Mouse (Mus musculus): ENCODE data around the gene Cds1. TPM values are rescaled to one million over a fixed set of nuclear protein-coding genes. Genes with fewer than 3 reads are reported as not detected.
A peak's percentile ranks its signal among the peaks of the same experiment; 100 is the strongest.

Cds1 gene
- total RNA-seq, 4 experiments from 2014 or later: 4.2 to 8.9 (median 5.6) TPM

- no peak for DNase-seq
Measured at GRCm38 (mm10) chr5:101776528-101776927, 11.6 kb downstream of the Cds1 start.

- no peak for DNase-seq
Measured at GRCm38 (mm10) chr5:101779376-101779863, 14.5 kb downstream of the Cds1 start.

- DNase-seq: no peak
Measured at GRCm38 (mm10) chr5:101780918-101781317, 16.0 kb downstream of the Cds1 start.

GRCm38 (mm10) chr5:101784328-101784727, 19.4 kb downstream of the Cds1 start:
- DNase-seq: no peak

- DNase-seq: no peak
Measured at GRCm38 (mm10) chr5:101784787-101785186, 19.9 kb downstream of the Cds1 start.

GRCm38 (mm10) chr5:101785921-101786614, 21.1 kb downstream of the Cds1 start:
- DNase-seq: no peak

- no peak for DNase-seq
Measured at GRCm38 (mm10) chr5:101789770-101790169, 24.8 kb downstream of the Cds1 start.

GRCm38 (mm10) chr5:101790560-101790959, 25.6 kb downstream of the Cds1 start:
- DNase-seq: no peak

- DNase-seq: no peak
Measured at GRCm38 (mm10) chr5:101792665-101793064, 27.7 kb downstream of the Cds1 start.

GRCm38 (mm10) chr5:101801891-101802290, 37.0 kb downstream of the Cds1 start:
- no peak for DNase-seq

GRCm38 (mm10) chr5:101802358-101803022, 37.6 kb downstream of the Cds1 start:
- no peak for DNase-seq

GRCm38 (mm10) chr5:101811296-101812169, 46.6 kb downstream of the Cds1 start:
- DNase-seq: no peak

GRCm38 (mm10) chr5:101816822-101817221, 51.9 kb downstream of the Cds1 start:
- no peak for DNase-seq

- no peak for DNase-seq
Measured at GRCm38 (mm10) chr5:101819216-101819615, 54.3 kb downstream of the Cds1 start.

- no peak for DNase-seq
Measured at GRCm38 (mm10) chr5:101819844-101820243, 54.9 kb downstream of the Cds1 start.

- DNase-seq: no peak
Measured at GRCm38 (mm10) chr5:101821052-101821451, 56.1 kb downstream of the Cds1 start.

GRCm38 (mm10) chr5:101821491-101822310, 56.8 kb downstream of the Cds1 start:
- DNase-seq: no peak

GRCm38 (mm10) chr5:101822311-101822670, 57.4 kb downstream of the Cds1 start:
- no peak for DNase-seq

- DNase-seq: no peak
Measured at GRCm38 (mm10) chr5:101825111-101825911, 60.4 kb downstream of the Cds1 start.

- DNase-seq: peak; percentile 43
Measured at GRCm38 (mm10) chr5:101826531-101826970, 61.6 kb downstream of the Cds1 start.

GRCm38 (mm10) chr5:101827477-101827876, 62.5 kb downstream of the Cds1 start:
- no peak for DNase-seq
